Mouse (Mus musculus) hindbrain, embryonic 16.5 days (tissue): ENCODE data around the gene Adprhl2. TPM values are rescaled to one million over a fixed set of nuclear protein-coding genes. Genes with fewer than 3 reads are reported as not detected.

Experiments used
- ATAC-seq: fragments of 200-750 bp; cut with Nextera tagmentation; 2 replicates; pipeline ENCODE4 v1.8.0; 2017; ENCODE audit warnings: moderate TSS enrichment, moderate library complexity
- H3K27ac ChIP-seq: fragments of 300-500 bp; sonication (generic); 2 replicates; pipeline ENCODE4 v1.5.1; 2014; ENCODE audit warnings: low read depth, mild to moderate bottlenecking, control low read depth, low read length, moderate library complexity
- H3K27me3 ChIP-seq: fragments of 300-500 bp; sonication (generic); replicated peaks from 2 replicates; pipeline ENCODE4 v1.6.1; 2014; ENCODE audit warnings: low read length; ENCODE audit not compliant: control insufficient read depth, insufficient read depth
- H3K36me3 ChIP-seq: fragments of 300-500 bp; sonication (generic); 2 replicates; pipeline ENCODE4 v1.6.1; 2014; ENCODE audit warnings: mild to moderate bottlenecking, low read length, moderate library complexity, mixed read lengths; ENCODE audit not compliant: control insufficient read depth, insufficient read depth
- H3K4me1 ChIP-seq: fragments of 300-500 bp; sonication (generic); 2 replicates; pipeline ENCODE4 v1.6.1; 2014; ENCODE audit warnings: low read depth, low read length; ENCODE audit not compliant: control insufficient read depth, insufficient read depth
- H3K4me2 ChIP-seq: fragments of 300-500 bp; sonication (generic); 2 replicates; pipeline ENCODE4 v1.6.1; 2014; ENCODE audit warnings: mild to moderate bottlenecking, low read length, control low read depth, moderate library complexity
- H3K4me3 ChIP-seq: fragments of 300-500 bp; sonication (generic); 2 replicates; pipeline ENCODE4 v1.5.1; 2014; ENCODE audit warnings: mild to moderate bottlenecking, low read length, control low read depth, moderate library complexity
- H3K9ac ChIP-seq: fragments of 300-500 bp; sonication (generic); 2 replicates; pipeline ENCODE4 v1.6.1; 2014; ENCODE audit warnings: low read depth, mild to moderate bottlenecking, control low read depth, low read length, moderate library complexity
- H3K9me3 ChIP-seq: fragments of 300-500 bp; sonication (generic); 2 replicates; pipeline ENCODE4 v1.6.1; 2014; ENCODE audit warnings: mild to moderate bottlenecking, low read length, moderate library complexity; ENCODE audit not compliant: control insufficient read depth
- WGBS: fragments of 180-500 bp; shearing (Covaris S2); extraction: QIAGEN DNeasy Blood & Tissue Kit; methylation state at CpG from one replicate; pipeline ENCODE4 v1.1.7; 2014; 5-methylcytosine and 5-hydroxymethylcytosine counted together
- polyA plus RNA-seq: library from polyadenylated mRNA; unstranded; fragments of >200 nt; fragmentation: Nextera tagmentation; extraction: Ambion mirVana; gene quantifications from 2 replicates; pipeline ENCODE4 v1.2.1, GENCODE M21; 2015

Adprhl2 gene
- polyA plus RNA-seq, 1 experiment from 2014 or later, result 84.1 TPM

GRCm38 (mm10) chr4:126296617-126297101, 24.8 kb downstream of the Adprhl2 start:
- H3K36me3 ChIP-seq, result no peaks in the 10 kb centered on the region
- peak; percentile 38; the same call in 1 of the 2 replicates for ATAC-seq
- WGBS, result 2% methylated on average over 31 of the region's 34 CpGs
- peaks cover 21% of the 10 kb centered on the region for H3K4me1 ChIP-seq
- no peak overlapping the region; the same call in 1 of the 2 replicates for H3K27ac ChIP-seq
- peak overlapping the region; percentile 75 for H3K4me2 ChIP-seq
- H3K4me3 ChIP-seq, result peak overlapping the region; percentile 39
- peak overlapping the region; percentile 68 for H3K9ac ChIP-seq
- H3K27me3 ChIP-seq, result peaks cover 34% of the 10 kb centered on the region
- H3K9me3 ChIP-seq, result no peaks in the 10 kb centered on the region

- WGBS, result 31% methylated on average over 4 of the region's 4 CpGs
- no peak overlapping the region; the same call in 1 of the 2 replicates for H3K9ac ChIP-seq
Measured at GRCm38 (mm10) chr4:126295937-126296336, 25.6 kb downstream of the Adprhl2 start.

GRCm38 (mm10) chr4:126295152-126295551, 26.4 kb downstream of the Adprhl2 start:
- Histone ChIP-seq H3K9ac (no peak overlapping the region), H3K4me1 (peaks cover 11% of the 10 kb centered on the region), H3K4me2 (no peak overlapping the region), H3K4me3 (no peak overlapping the region), H3K36me3 (no peaks in the 10 kb centered on the region), H3K27me3 (peaks cover 20% of the 10 kb centered on the region), H3K9me3 (no peaks in the 10 kb centered on the region), H3K27ac (no peak overlapping the region)
- 75% methylated on average over 6 of the region's 6 CpGs for WGBS
- no peak for ATAC-seq

More at GRCm38 (mm10) chr4:126295937-126296336, 25.6 kb downstream of the Adprhl2 start:
- H3K4me3 ChIP-seq, result no peak overlapping the region
- H3K9me3 ChIP-seq, result no peaks in the 10 kb centered on the region
- no peak overlapping the region for H3K4me2 ChIP-seq
- H3K36me3 ChIP-seq, result no peaks in the 10 kb centered on the region
- peaks cover 28% of the 10 kb centered on the region for H3K27me3 ChIP-seq
- H3K4me1 ChIP-seq, result peaks cover 14% of the 10 kb centered on the region
- H3K27ac ChIP-seq, result no peak overlapping the region
- ATAC-seq, result no peak

GRCm38 (mm10) chr4:126291196-126291595, 30.3 kb downstream of the Adprhl2 start:
- Histone ChIP-seq H3K36me3 (no peaks in the 10 kb centered on the region), H3K9me3 (peaks cover under 1% of the 10 kb centered on the region; the same call in 1 of the 2 replicates), H3K27me3 (peaks cover 17% of the 10 kb centered on the region), H3K4me3 (no peak overlapping the region), H3K27ac (no peak overlapping the region), H3K4me2 (no peak overlapping the region), H3K9ac (no peak overlapping the region), H3K4me1 (peaks cover 5% of the 10 kb centered on the region)
- no peak for ATAC-seq
- 31% methylated on average over 13 of the region's 13 CpGs for WGBS

- Histone ChIP-seq H3K27me3 (peaks cover 22% of the 10 kb centered on the region), H3K4me2 (no peak overlapping the region), H3K9me3 (peaks cover 4% of the 10 kb centered on the region; the same call in 1 of the 2 replicates), H3K9ac (no peak overlapping the region), H3K36me3 (no peaks in the 10 kb centered on the region), H3K27ac (no peak overlapping the region), H3K4me1 (peaks cover 4% of the 10 kb centered on the region; the same call in 1 of the 2 replicates), H3K4me3 (no peak overlapping the region)
- no peak for ATAC-seq
- 86% methylated on average over 8 of the region's 8 CpGs for WGBS
Measured at GRCm38 (mm10) chr4:126290314-126290713, 31.2 kb downstream of the Adprhl2 start.

- Histone ChIP-seq H3K4me1 (peaks cover 4% of the 10 kb centered on the region; the same call in 1 of the 2 replicates), H3K27me3 (peaks cover 28% of the 10 kb centered on the region), H3K4me2 (peak overlapping the region; percentile 6; the same call in 1 of the 2 replicates), H3K27ac (no peak overlapping the region), H3K4me3 (no peak overlapping the region), H3K9ac (no peak overlapping the region), H3K9me3 (peaks cover 4% of the 10 kb centered on the region; the same call in 1 of the 2 replicates), H3K36me3 (no peaks in the 10 kb centered on the region)
- 35% methylated on average over 17 of the region's 17 CpGs for WGBS
- 0 out of 2 replicates have a peak, but pooled peaks have one; percentile 30 for ATAC-seq
Measured at GRCm38 (mm10) chr4:126288085-126288666, 33.3 kb downstream of the Adprhl2 start.

- ATAC-seq, result no peak
- WGBS, result 33% methylated on average over 11 of the region's 11 CpGs
- no peak overlapping the region for H3K27ac ChIP-seq
- no peak overlapping the region for H3K9ac ChIP-seq
- no peaks in the 10 kb centered on the region for H3K36me3 ChIP-seq
- H3K27me3 ChIP-seq, result peaks cover 28% of the 10 kb centered on the region
- peaks cover 4% of the 10 kb centered on the region; the same call in 1 of the 2 replicates for H3K9me3 ChIP-seq
- peaks cover 4% of the 10 kb centered on the region; the same call in 1 of the 2 replicates for H3K4me1 ChIP-seq
- H3K4me2 ChIP-seq, result no peak overlapping the region
- no peak overlapping the region for H3K4me3 ChIP-seq
Measured at GRCm38 (mm10) chr4:126287302-126287995, 34.1 kb downstream of the Adprhl2 start.

- H3K9me3 ChIP-seq, result peaks cover 4% of the 10 kb centered on the region; the same call in 1 of the 2 replicates
- no peak for ATAC-seq
- H3K27ac ChIP-seq, result no peak within 1 kb of the TSS; the same call in 1 of the 2 replicates
- H3K4me2 ChIP-seq, result peak within 1 kb of the TSS; percentile 54
- peak within 1 kb of the TSS; percentile 48; the same call in 1 of the 2 replicates for H3K9ac ChIP-seq
- 2% methylated on average over 37 of the region's 42 CpGs for WGBS
- peaks cover 4% of the 10 kb centered on the region; the same call in 1 of the 2 replicates for H3K4me1 ChIP-seq
- H3K27me3 ChIP-seq, result peaks cover 28% of the 10 kb centered on the region
- no peaks in the 10 kb centered on the region for H3K36me3 ChIP-seq
- peak within 1 kb of the TSS; percentile 38 for H3K4me3 ChIP-seq
Measured at GRCm38 (mm10) chr4:126286492-126286891, 35.0 kb downstream of the Adprhl2 start, which contains the start of gene Col8a2. Col8a2 (plus strand) TSS chr4:126286793.

- Histone ChIP-seq H3K4me1 (peaks cover 4% of the 10 kb centered on the region; the same call in 1 of the 2 replicates), H3K4me2 (no peak overlapping the region), H3K4me3 (no peak overlapping the region), H3K9ac (no peak overlapping the region), H3K27ac (no peak overlapping the region), H3K36me3 (no peaks in the 10 kb centered on the region), H3K9me3 (peaks cover 4% of the 10 kb centered on the region; the same call in 1 of the 2 replicates), H3K27me3 (peaks cover 28% of the 10 kb centered on the region)
- ATAC-seq, result no peak
- 90% methylated on average over 8 of the region's 8 CpGs for WGBS
Measured at GRCm38 (mm10) chr4:126283582-126283981, 37.9 kb downstream of the Adprhl2 start.
